Mouse (Mus musculus): ENCODE data around the gene Pbx1. TPM values are rescaled to one million over a fixed set of nuclear protein-coding genes. Genes with fewer than 3 reads are reported as not detected.

Gene Pbx1
- total and polyA plus RNA-seq, 3 experiments: 0.10 TPM; not detected in 2

- Histone ChIP-seq H3K27me3 (ENCODE audit: control insufficient read depth in 1 of 2, insufficient read depth in 2 of 2, low read length in 2 of 2) (no peaks in the 10 kb centered on the region), H3K9ac (ENCODE audit: control insufficient read depth, low read depth, low read length, poor library complexity, severe bottlenecking) (no peak overlapping the region), H3K27ac (ENCODE audit: control insufficient read depth, low read depth, low read length) (no peak overlapping the region), H3K4me1 (ENCODE audit: control insufficient read depth in 1 of 2, insufficient read depth in 2 of 2, low read length in 2 of 2) (no peaks in the 10 kb centered on the region), H3K9me3 (replicated peaks; ENCODE audit: insufficient read depth, low read length) (no peaks in the 10 kb centered on the region; the same call in 1 of the 2 replicates), H3K4me3 (ENCODE audit: control insufficient read depth in 1 of 2, insufficient read depth in 1 of 2, low read depth in 2 of 2, low read length in 2 of 2) (no peak overlapping the region), H3K79me2 (ENCODE audit: control insufficient read depth, insufficient read depth, low read length, poor library complexity) (no peaks in the 10 kb centered on the region), H3K36me3 (ENCODE audit: control insufficient read depth in 1 of 2, insufficient read depth in 2 of 2, low read length in 2 of 2) (no peaks in the 10 kb centered on the region)
- no peak for TF ChIP-seq MYB (IDR thresholded peaks at IDR 0.05; ENCODE audit: low read depth, low read length)
- TF ChIP-seq UBTF (IDR thresholded peaks at IDR 0.05; ENCODE audit: borderline replicate concordance, insufficient read depth, low read depth, low read length): no peak
- no peak for TF ChIP-seq CHD2 (IDR thresholded peaks at IDR 0.05; ENCODE audit: low read length)
- TF ChIP-seq TCF12 (IDR thresholded peaks at IDR 0.05; ENCODE audit: low read depth, low read length): no peak
- no peak for TF ChIP-seq ZMIZ1 (IDR thresholded peaks at IDR 0.05; ENCODE audit: low read depth, low read length)
- TF ChIP-seq EP300 (IDR thresholded peaks at IDR 0.05; ENCODE audit: low read depth in 1 of 2, low read length in 2 of 2): no peak
- TF ChIP-seq USF1 (IDR thresholded peaks at IDR 0.05; ENCODE audit: low read depth, low read length): no peak
- no peak for TF ChIP-seq CTCF (IDR thresholded peaks at IDR 0.05 in 2 of 3, conservative IDR thresholded peaks at IDR 0.05 in 1 of 3; ENCODE audit: control insufficient read depth in 1 of 3, insufficient read depth in 1 of 3, low read depth in 2 of 3, low read length in 3 of 3, poor library complexity in 1 of 3, severe bottlenecking in 1 of 3)
- no peak for TF ChIP-seq MAZ (IDR thresholded peaks at IDR 0.05; ENCODE audit: low read depth, low read length)
- no peak for TF ChIP-seq ETS1 (IDR thresholded peaks at IDR 0.05; ENCODE audit: low read depth, low read length)
- TF ChIP-seq ZKSCAN1 (IDR thresholded peaks at IDR 0.05; ENCODE audit: low read depth, low read length): no peak
- no peak for TF ChIP-seq MYC (IDR thresholded peaks at IDR 0.05; ENCODE audit: low read depth, low read length)
- TF ChIP-seq KAT2A (conservative IDR thresholded peaks at IDR 0.05; ENCODE audit: low read depth, low read length): no peak
- DNase-seq (ENCODE audit: low read depth, low spot score): no peak
Measured at GRCm38 (mm10) chr1:168231548-168232429, 200.3 kb downstream of the Pbx1 start.

GRCm38 (mm10) chr1:168230858-168231257, 201.2 kb downstream of the Pbx1 start:
- no peak overlapping the region for H3K9ac ChIP-seq (ENCODE audit: control insufficient read depth, low read depth, low read length, poor library complexity, severe bottlenecking)
- peaks cover 0 to under 1% of the 10 kb centered on the region in 2 experiments; a peak in 1 of 4 replicates for H3K4me1 ChIP-seq (ENCODE audit: control insufficient read depth in 1 of 2, insufficient read depth in 2 of 2, low read length in 2 of 2)
- H3K27me3 ChIP-seq (ENCODE audit: control insufficient read depth in 1 of 2, insufficient read depth in 2 of 2, low read length in 2 of 2): no peaks in the 10 kb centered on the region
- H3K9me3 ChIP-seq (replicated peaks; ENCODE audit: insufficient read depth, low read length): no peaks in the 10 kb centered on the region; the same call in 1 of the 2 replicates
- no peaks in the 10 kb centered on the region for H3K79me2 ChIP-seq (ENCODE audit: control insufficient read depth, insufficient read depth, low read length, poor library complexity)
- TF ChIP-seq BHLHE40 (IDR thresholded peaks at IDR 0.05; ENCODE audit: borderline replicate concordance, low read depth, low read length): no peak
- DNase-seq (ENCODE audit: low read depth, low spot score): no peak
- H3K36me3 ChIP-seq (ENCODE audit: control insufficient read depth in 1 of 2, insufficient read depth in 2 of 2, low read length in 2 of 2): no peaks in the 10 kb centered on the region
- no peak overlapping the region for H3K27ac ChIP-seq (ENCODE audit: control insufficient read depth, low read depth, low read length)
- no peak overlapping the region for H3K4me3 ChIP-seq (ENCODE audit: control insufficient read depth in 1 of 2, insufficient read depth in 1 of 2, low read depth in 2 of 2, low read length in 2 of 2)

Measured in MEL (cell line).